Mouse (Mus musculus): ENCODE data around the gene Adam19.
"Not testable (repeated sequence)": the region's sequence is repeated elsewhere in the genome, so short reads cannot be mapped to it uniquely, and the experiment has no call there.

Adam19 gene

GRCm38 (mm10) chr11:46128548-46128945 is 72.8 kb downstream of the Adam19 start:
- DNase-seq (ENCODE audit: low read depth, low spot score) = peak; percentile 83

- no peak for DNase-seq (ENCODE audit: low read depth, low spot score)
Observed at GRCm38 (mm10) chr11:46131022-46131986, 75.5 kb downstream of the Adam19 start.

GRCm38 (mm10) chr11:46134899-46135298 is 79.1 kb downstream of the Adam19 start:
- no peak for DNase-seq (ENCODE audit: low read depth, low spot score)

GRCm38 (mm10) chr11:46143342-46143741 is 87.5 kb downstream of the Adam19 start:
- no peak for DNase-seq (ENCODE audit: low read depth, low spot score)

- no peak for DNase-seq (ENCODE audit: low read depth, low spot score)
Observed at GRCm38 (mm10) chr11:46145163-46145875, 89.5 kb downstream of the Adam19 start.

GRCm38 (mm10) chr11:46146619-46147018 is 90.8 kb downstream of the Adam19 start:
- no peak for DNase-seq (ENCODE audit: low read depth, low spot score)

GRCm38 (mm10) chr11:46156945-46157344 is 101.2 kb downstream of the Adam19 start:
- DNase-seq (ENCODE audit: low read depth, low spot score) = no peak

- DNase-seq (ENCODE audit: low read depth, low spot score) = no peak
Observed at GRCm38 (mm10) chr11:46157462-46157861, 101.7 kb downstream of the Adam19 start.

- peak; percentile 66 for DNase-seq (ENCODE audit: low read depth, low spot score)
Observed at GRCm38 (mm10) chr11:46165866-46166585, 110.2 kb downstream of the Adam19 start, which contains the start of gene Nipal4. TSS of gene Nipal4 (minus strand) at chr11:46166508.

- DNase-seq (ENCODE audit: low read depth, low spot score) = no peak
Observed at GRCm38 (mm10) chr11:46168506-46168905, 112.7 kb downstream of the Adam19 start.

GRCm38 (mm10) chr11:46169908-46170307 is 114.1 kb downstream of the Adam19 start:
- no peak for DNase-seq (ENCODE audit: low read depth, low spot score)

GRCm38 (mm10) chr11:46172128-46172527 is 116.3 kb downstream of the Adam19 start:
- DNase-seq (ENCODE audit: low read depth, low spot score) = no peak

GRCm38 (mm10) chr11:46176155-46176554 is 120.4 kb downstream of the Adam19 start:
- no peak for DNase-seq (ENCODE audit: low read depth, low spot score)

- no peak for DNase-seq (ENCODE audit: low read depth, low spot score)
Observed at GRCm38 (mm10) chr11:46177246-46178043, 121.7 kb downstream of the Adam19 start.

- DNase-seq (ENCODE audit: low read depth, low spot score) = not testable (repeated sequence)
Observed at GRCm38 (mm10) chr11:46182031-46182430, 126.2 kb downstream of the Adam19 start.

- DNase-seq (ENCODE audit: low read depth, low spot score) = no peak
Observed at GRCm38 (mm10) chr11:46184946-46185345, 129.2 kb downstream of the Adam19 start.

- no peak for DNase-seq (ENCODE audit: low read depth, low spot score)
Observed at GRCm38 (mm10) chr11:46185486-46185885, 129.7 kb downstream of the Adam19 start.

- no peak for DNase-seq (ENCODE audit: low read depth, low spot score)
Observed at GRCm38 (mm10) chr11:46188283-46188682, 132.5 kb downstream of the Adam19 start.

- no peak for DNase-seq (ENCODE audit: low read depth, low spot score)
Observed at GRCm38 (mm10) chr11:46194175-46194574, 138.4 kb downstream of the Adam19 start.
